Mouse (Mus musculus): Measurements from ENCODE around the gene Zzef1. TPM values are rescaled to one million over a fixed set of nuclear protein-coding genes. Genes with fewer than 3 reads are reported as not detected.

Zzef1 gene
- total RNA-seq, 4 experiments from 2014 or later, result 39.9 to 45.9 (median 42.9) TPM

- no peak for DNase-seq (ENCODE audit: low spot score in 2 of 2)
Observed at GRCm38 (mm10) chr11:72805232-72805631, 9.2 kb downstream of the Zzef1 start.

- peak in 1 of 2 experiments; percentile 20 for DNase-seq (ENCODE audit: low spot score in 2 of 2)
Observed at GRCm38 (mm10) chr11:72806556-72806955, 10.5 kb downstream of the Zzef1 start.

GRCm38 (mm10) chr11:72807992-72808391, 12.0 kb downstream of the Zzef1 start:
- DNase-seq (ENCODE audit: low spot score in 2 of 2), result no peak

GRCm38 (mm10) chr11:72813687-72814086, 17.7 kb downstream of the Zzef1 start:
- DNase-seq (ENCODE audit: low spot score in 2 of 2), result peak in 1 of 2 experiments; percentile 27

- DNase-seq (ENCODE audit: low spot score in 2 of 2), result no peak
Observed at GRCm38 (mm10) chr11:72814188-72814587, 18.2 kb downstream of the Zzef1 start.

- no peak for DNase-seq (ENCODE audit: low spot score in 2 of 2)
Observed at GRCm38 (mm10) chr11:72816859-72817258, 20.8 kb downstream of the Zzef1 start.

GRCm38 (mm10) chr11:72818067-72818466, 22.0 kb downstream of the Zzef1 start:
- no peak for DNase-seq (ENCODE audit: low spot score in 2 of 2)

GRCm38 (mm10) chr11:72821041-72821440, 25.0 kb downstream of the Zzef1 start:
- no peak for DNase-seq (ENCODE audit: low spot score in 2 of 2)

GRCm38 (mm10) chr11:72829869-72830268, 33.8 kb downstream of the Zzef1 start:
- DNase-seq (ENCODE audit: low spot score in 2 of 2), result no peak

GRCm38 (mm10) chr11:72842731-72843130, 46.7 kb downstream of the Zzef1 start:
- DNase-seq (ENCODE audit: low spot score in 2 of 2), result no peak

- no peak for DNase-seq (ENCODE audit: low spot score in 2 of 2)
Observed at GRCm38 (mm10) chr11:72843576-72843975, 47.5 kb downstream of the Zzef1 start.

GRCm38 (mm10) chr11:72845526-72845925, 49.5 kb downstream of the Zzef1 start:
- DNase-seq (ENCODE audit: low spot score in 2 of 2), result no peak

GRCm38 (mm10) chr11:72846685-72847084, 50.7 kb downstream of the Zzef1 start:
- DNase-seq (ENCODE audit: low spot score in 2 of 2), result no peak

- DNase-seq (ENCODE audit: low spot score in 2 of 2), result no peak
Observed at GRCm38 (mm10) chr11:72847831-72848628, 52.0 kb downstream of the Zzef1 start.

- DNase-seq (ENCODE audit: low spot score in 2 of 2), result peak in 1 of 2 experiments; percentile 18
Observed at GRCm38 (mm10) chr11:72850419-72851131, 54.5 kb downstream of the Zzef1 start.

GRCm38 (mm10) chr11:72851214-72851613, 55.2 kb downstream of the Zzef1 start:
- no peak for DNase-seq (ENCODE audit: low spot score in 2 of 2)

- no peak for DNase-seq (ENCODE audit: low spot score in 2 of 2)
Observed at GRCm38 (mm10) chr11:72852122-72852521, 56.1 kb downstream of the Zzef1 start.

- DNase-seq (ENCODE audit: low spot score in 2 of 2), result peak in 1 of 2 experiments; percentile 40
Observed at GRCm38 (mm10) chr11:72853086-72853485, 57.1 kb downstream of the Zzef1 start.

- DNase-seq (ENCODE audit: low spot score in 2 of 2), result no peak
Observed at GRCm38 (mm10) chr11:72854251-72854650, 58.2 kb downstream of the Zzef1 start.

- no peak for DNase-seq (ENCODE audit: low spot score in 2 of 2)
Observed at GRCm38 (mm10) chr11:72856764-72857163, 60.7 kb downstream of the Zzef1 start.

- peak in 1 of 2 experiments; percentile 16 for DNase-seq (ENCODE audit: low spot score in 2 of 2)
Observed at GRCm38 (mm10) chr11:72861236-72861635, 65.2 kb downstream of the Zzef1 start.

GRCm38 (mm10) chr11:72866446-72866845, 70.4 kb downstream of the Zzef1 start:
- no peak for DNase-seq (ENCODE audit: low spot score in 2 of 2)

GRCm38 (mm10) chr11:72872061-72872460, 76.0 kb downstream of the Zzef1 start:
- no peak for DNase-seq (ENCODE audit: low spot score in 2 of 2)

All from left cerebral cortex, adult 8-10 months (tissue).